Mouse (Mus musculus): ENCODE results near the gene Csnk1g2.
A peak's percentile ranks its signal among the peaks of the same experiment; 100 is the strongest.
"Not testable (repeated sequence)": the region's sequence is repeated elsewhere in the genome, so short reads cannot be mapped to it uniquely, and the experiment has no call there.

Csnk1g2 gene

DNA sequence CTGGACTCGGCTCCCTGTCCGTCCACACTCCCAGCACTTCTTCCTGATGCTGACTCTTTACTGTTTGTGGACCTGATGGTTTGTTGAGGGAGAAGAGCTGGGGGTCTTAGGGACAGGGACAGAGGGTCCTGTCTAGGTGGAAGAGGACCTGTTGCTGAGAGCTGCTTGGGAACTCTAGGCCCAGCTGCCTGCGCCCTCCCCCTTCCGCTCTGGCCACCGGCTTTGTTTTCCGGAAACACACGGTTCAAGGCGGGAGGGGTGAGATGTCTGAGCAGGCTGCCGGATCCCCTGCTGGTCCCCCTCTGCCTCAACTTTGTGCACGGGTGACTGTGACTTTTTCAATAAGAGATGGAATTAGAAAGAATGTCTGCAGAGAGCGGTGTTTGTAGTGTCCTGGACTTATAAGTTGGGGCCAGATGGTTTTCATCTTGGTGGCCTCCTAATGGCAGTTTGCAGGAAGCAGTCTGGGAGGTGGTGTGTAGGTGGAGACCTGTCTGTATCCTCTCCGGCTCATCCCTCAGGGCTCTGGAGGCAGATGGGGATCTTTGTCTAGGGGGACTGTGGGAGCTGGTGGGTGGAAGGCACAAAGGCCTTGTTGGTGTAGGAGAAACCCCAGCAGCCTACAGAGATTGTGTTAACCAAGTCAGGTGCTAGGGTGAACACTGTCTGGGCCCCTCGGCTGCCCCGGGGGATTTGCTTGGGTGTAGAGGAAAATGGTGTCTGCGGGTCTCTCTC lies 986 bp downstream of the Csnk1g2 start:
- DNase-seq: peak; percentile 56 to 65

- DNase-seq: no peak
Observed at GRCm38 (mm10) chr10:80625764-80626163, 3.1 kb downstream of the Csnk1g2 start.

DNA sequence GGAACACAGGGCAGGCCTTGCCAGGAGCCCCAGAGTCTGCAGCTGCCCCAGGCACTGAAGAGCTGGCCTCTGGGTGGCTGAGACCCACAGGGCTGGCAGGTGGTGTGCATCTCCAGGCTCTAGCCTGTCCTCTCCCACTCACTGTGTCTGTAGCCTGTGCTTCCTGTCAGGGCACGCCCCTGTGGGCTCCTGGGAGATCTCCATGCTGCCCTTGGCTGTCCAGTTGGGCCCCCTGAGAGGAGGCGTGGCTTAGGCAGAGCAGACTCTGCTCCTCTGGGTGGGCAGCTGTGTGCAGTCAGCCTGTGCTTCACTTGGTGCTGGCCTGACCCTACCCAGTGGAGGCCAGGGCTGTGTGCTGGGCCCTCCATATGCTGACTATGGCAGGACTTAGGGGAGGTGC lies 5.0 kb downstream of the Csnk1g2 start:
- no peak for DNase-seq

- DNase-seq: no peak
Observed at GRCm38 (mm10) chr10:80628925-80629324, 6.3 kb downstream of the Csnk1g2 start.

- peak; percentile 68 to 71 for DNase-seq
Observed at GRCm38 (mm10) chr10:80635345-80635744, 12.7 kb downstream of the Csnk1g2 start.

- DNase-seq: no peak
Observed at GRCm38 (mm10) chr10:80646936-80647335, 24.3 kb downstream of the Csnk1g2 start.

DNA sequence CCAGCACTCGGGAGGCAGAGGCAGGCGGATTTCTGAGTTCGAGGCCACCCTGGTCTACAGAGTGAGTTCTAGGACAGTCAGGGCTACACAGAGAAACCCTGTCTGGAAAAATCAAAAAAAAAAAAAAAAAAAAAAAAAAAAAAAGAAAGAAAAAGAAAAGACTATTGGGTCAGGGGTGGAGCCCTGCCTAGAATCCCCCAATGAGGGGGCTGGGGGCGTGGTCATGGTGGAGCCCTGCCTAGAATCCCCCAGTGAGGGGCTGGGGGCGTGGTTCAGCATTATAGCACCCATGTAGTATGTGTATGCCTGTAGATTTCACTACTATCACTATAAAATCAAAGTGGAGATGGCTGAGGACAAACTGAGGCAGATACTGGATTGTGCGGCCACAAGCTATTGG lies 27.3 kb downstream of the Csnk1g2 start:
- not testable (repeated sequence) for DNase-seq

DNA sequence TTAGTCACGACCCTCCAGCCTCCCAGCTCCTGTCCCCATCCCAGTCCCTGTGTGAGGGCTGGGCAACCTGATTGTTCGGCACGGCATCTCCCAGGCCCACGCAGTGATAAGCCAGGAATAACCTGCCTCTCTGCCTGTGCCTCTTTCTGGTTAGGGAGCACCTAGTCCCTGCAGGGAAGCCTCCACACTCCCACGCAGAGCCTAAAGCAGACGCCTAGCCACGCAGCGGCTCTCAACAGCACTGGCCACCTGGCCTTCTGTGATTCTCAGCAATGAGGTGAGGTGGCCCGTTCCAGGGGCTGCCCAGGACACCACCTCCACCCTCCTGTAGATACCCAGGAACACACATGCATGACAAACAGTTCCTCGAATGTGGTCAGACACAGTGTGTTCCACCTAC lies 27.8 kb downstream of the Csnk1g2 start:
- no peak for DNase-seq

- no peak for DNase-seq
Observed at GRCm38 (mm10) chr10:80653156-80653720, 30.6 kb downstream of the Csnk1g2 start.

GRCm38 (mm10) chr10:80654866-80655265 lies 32.2 kb downstream of the Csnk1g2 start:
- no peak for DNase-seq

DNA sequence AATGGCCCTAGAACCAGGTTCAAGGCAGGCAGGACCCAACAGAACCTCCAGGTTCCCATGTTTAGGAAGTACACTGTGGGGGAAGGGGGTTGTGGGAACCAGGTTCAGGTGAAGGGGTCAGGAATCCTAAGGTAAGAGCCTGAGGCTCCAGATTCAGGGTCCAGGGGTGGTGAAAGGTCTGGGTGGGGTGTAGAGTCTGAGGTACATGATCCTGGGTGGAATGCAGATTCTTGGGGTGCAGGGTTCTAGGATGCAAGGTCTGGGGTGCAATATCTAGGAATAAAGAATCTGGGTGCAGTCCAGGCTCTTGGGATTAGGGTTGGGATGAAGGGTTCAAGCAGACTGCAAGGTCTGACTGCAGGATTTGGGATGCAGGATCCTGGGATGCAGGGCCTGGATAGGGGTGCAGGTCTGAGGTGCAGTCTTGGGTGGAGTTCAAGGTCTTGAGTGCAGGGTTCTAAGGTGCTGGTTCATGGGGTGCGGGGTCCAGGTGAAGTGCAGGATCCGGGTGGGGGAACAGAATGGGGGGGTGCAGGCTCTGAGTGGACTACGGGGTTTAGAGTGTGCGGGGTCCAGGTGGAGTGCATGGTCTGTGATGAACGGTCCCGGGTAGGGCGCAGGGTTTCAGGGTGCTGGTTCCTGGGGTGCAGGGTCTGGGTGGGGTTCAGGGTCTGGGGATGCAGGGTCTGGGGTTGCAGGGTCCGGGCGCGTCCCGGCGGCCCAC lies 32.9 kb downstream of the Csnk1g2 start:
- DNase-seq: no peak

DNA sequence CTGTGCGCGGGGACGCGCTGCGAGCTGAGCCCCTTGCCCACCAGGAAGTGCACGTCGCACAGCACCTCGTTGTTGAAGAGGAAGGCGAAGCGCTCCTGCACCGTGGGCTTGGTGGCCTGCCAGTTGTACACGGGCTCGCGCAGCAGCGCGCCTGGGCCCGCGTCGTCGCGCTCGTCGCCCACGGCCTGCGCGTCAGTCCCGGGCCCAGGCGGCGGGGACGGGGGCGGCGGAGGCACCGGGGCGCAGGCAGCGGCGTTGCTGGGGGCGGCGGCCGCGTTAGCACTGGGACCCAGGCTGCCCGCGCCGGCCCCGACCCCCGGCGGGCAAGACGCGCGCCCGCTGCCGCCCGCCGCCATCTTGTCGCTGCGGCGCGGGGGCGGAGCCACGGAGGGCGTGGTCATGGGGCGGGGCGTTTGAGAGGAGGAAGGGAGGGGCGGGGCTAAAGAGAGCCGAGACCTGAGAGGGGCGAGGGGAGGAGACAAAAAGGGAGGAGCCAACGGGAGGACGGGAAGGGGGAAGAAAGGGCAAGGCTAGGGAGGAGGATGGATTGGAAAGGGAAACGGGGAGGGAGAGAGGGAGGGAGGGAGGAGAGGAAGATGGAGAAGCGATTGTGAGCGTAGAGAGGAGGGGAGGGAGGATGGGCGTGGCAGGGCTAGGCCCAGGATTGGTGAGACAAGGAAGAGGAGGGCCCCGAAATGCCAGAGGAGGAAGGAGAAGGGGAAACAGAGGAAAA lies 33.7 kb downstream of the Csnk1g2 start:
- DNase-seq: peak; percentile 96 to 98

DNA sequence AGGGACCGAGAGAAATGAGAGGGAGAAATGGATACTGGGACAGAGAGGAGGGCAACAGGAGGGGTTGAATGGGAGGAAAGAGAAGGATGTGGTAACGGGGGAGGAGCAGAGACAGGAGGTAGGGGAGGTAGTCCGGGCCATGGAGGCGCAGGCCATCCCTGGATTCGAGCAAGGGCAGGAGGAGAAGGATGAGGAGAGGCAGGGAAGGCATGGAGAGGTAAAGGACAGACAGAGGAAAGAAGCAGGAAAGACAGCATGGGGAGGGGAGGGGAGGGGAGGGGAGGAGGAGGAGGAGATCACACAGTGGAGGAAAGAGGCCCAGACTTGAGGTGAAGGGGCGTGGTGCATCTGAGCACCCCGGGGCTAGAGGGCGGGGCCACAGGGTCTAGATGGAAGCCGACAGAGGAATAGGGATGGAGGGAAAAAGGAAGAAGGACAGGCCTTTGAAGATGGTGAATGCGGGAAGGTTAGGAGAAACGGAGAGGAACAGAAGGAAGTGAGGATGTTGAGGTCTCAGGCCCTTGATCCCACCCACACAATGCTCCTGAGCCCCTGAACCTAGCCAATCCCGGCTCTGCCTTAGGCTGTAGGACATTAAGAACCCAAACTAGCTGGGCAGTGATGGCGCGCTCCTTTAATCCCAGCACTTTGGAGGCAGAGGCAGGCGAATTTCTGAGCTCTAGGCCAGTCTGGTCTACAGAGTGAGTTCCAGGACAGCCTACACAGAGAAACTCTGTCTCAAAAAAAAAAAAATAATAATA lies 34.4 kb downstream of the Csnk1g2 start, which contains the start of gene Btbd2:
TSS of gene Btbd2 (minus strand) at position 209 of the 761 bp plus-strand sequence.
- DNase-seq: peak in 1 of 2 experiments; percentile 57

DNA sequence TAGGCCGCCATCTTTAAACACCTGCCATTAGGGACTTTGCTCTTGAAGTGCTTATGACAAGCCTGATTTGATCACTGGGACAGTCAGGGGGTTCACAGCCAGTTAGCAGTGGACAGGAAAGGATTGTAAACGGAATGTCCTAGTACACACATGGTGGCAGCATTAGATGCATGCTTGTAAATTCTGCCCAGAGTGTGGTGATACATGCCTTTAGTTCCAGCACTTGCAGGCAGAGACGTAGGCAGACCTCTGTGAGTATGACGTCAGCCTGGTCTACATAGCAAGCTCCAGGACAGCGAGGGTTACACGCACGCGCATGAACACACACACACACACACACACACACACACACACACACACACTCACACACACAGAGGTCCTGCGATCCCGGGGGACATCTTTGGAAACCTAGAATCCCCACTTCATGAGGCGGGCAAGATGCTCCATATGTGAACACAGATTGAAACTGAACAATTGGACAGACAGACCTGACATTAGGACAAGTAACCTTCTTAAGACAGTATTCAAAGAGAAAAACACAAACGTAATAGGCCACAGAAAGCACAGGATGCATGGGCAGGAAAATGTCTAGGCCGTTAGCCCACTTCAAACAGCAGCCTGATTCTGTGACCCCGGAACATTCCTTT lies 35.7 kb downstream of the Csnk1g2 start:
- no peak for DNase-seq

DNA sequence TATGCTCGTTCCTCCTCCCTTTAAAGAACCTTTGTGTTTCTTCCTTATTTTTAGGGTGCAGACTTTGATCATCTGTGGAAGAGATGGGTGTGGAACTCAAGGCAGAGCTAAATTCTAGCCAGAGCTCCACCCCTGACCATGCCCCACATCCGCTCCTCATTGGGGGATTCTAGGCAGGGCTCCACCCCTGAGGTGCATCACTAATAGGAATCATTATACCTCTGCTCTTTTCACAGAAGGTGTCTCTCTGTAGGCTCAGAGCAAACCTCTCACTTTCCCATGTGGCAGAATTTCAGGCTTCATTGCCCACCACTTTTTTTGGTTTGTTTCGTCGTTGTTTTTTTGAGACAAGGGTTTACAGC lies 36.2 kb downstream of the Csnk1g2 start:
- DNase-seq: no peak

- peak; percentile 67 to 85 for DNase-seq
Observed at GRCm38 (mm10) chr10:80659213-80659612, 36.6 kb downstream of the Csnk1g2 start.

DNA sequence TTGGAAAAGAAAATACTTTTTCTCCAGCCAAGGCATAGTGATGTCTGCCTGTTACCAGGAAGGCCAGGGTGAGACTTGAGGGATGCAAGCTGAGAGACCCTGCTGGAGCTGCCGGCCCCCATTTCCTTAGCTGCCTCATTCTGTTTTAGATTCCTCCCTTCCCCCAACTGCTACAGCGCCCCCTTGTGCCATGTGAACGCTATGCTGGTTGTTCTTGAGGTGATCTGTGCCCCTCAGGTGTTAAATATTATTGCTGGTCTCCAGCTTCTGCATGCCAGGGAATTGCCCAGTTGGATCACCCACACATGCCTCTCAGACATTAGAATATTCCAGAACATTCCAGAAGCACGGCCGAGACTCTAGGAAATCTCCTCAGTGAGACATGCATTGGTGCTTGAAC lies 38.5 kb downstream of the Csnk1g2 start:
- peak; percentile 76 to 80 for DNase-seq

- DNase-seq: no peak
Observed at GRCm38 (mm10) chr10:80663485-80664196, 41.0 kb downstream of the Csnk1g2 start.

- DNase-seq: peak; percentile 95 to 96
Observed at GRCm38 (mm10) chr10:80664197-80665015, 41.8 kb downstream of the Csnk1g2 start.

GRCm38 (mm10) chr10:80665016-80665380 lies 42.4 kb downstream of the Csnk1g2 start:
- peak; percentile 80 to 85 for DNase-seq

All from kidney, adult 8-10 months (tissue).